Comparison of ENCODE assay signal across 9 mouse cellular contexts in the genomic region with DNA sequence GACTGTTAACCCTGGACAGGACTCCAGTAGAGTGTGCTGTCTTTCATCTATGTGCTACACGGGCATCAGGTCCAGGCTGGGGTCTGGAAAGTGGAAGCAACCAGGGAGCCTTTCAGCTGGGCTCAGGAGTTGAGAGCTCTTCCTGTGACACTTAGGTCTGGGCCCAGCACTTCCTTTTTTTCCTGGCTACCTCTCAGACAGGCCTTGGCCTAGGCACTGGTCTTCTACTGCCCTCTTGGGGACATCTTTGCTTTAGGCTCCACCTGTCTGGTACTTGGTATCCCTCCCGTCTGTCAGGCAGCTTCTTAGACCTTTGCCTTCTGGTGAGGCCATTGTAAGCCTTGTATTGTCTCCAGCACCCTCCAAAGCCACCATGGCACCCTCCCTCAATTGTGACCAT. TPM values are rescaled to one million over a fixed set of nuclear protein-coding genes. Genes with fewer than 3 reads are reported as not detected.
DNase-seq lines count a peak whose midpoint lies in the region; ATAC-seq and TF ChIP-seq lines count a peak whose summit lies in the region.
"Had no signal": no experiment of that assay in that cellular context is flagged by ENCODE, and none has a peak within 500 bp of the region (broad histone marks: within the 10 kb centered on the region; RNA-seq: fewer than 3 reads in every experiment).

No protein-coding gene starts in this region.

- H3K36me3 ChIP-seq in hindbrain, postnatal 0 days (ENCODE audit: insufficient read depth, low read length) = no peaks in the 10 kb centered on the region
- no peaks in the 10 kb centered on the region for H3K36me3 ChIP-seq in hindbrain, embryonic 10.5 days
- H3K36me3 ChIP-seq in MEL (ENCODE audit: control insufficient read depth in 1 of 2, insufficient read depth in 2 of 2, low read length in 2 of 2) = peaks cover 0 to 13% of the 10 kb centered on the region in 2 experiments; a peak in 2 of 4 replicates
- no peaks in the 10 kb centered on the region for H3K36me3 ChIP-seq in heart, postnatal 0 days (replicated peaks; ENCODE audit: control insufficient read depth, insufficient read depth, low read length)
- H3K36me3 ChIP-seq: limb, embryonic 15.5 days had no signal

- peak; percentile 31; the same call in 1 of the 2 replicates for ATAC-seq in hindbrain, postnatal 0 days
- peak; percentile 54 for ATAC-seq in heart, postnatal 0 days (ENCODE audit: insufficient read depth, low read depth)

- TF ChIP-seq EP300 in MEL (IDR thresholded peaks at IDR 0.05; ENCODE audit: low read depth in 1 of 2, low read length in 2 of 2) = no peak
- no peak for TF ChIP-seq EP300 in heart, postnatal 0 days (IDR thresholded peaks at IDR 0.05; ENCODE audit: low read depth)

- no peak overlapping the region for H3K9ac ChIP-seq in hindbrain, postnatal 0 days (replicated peaks; ENCODE audit: low read length)
- H3K9ac ChIP-seq in MEL (ENCODE audit: control insufficient read depth, low read depth, low read length, poor library complexity, severe bottlenecking) = peak overlapping the region; percentile 50
- no peak overlapping the region for H3K9ac ChIP-seq in heart, postnatal 0 days (replicated peaks; ENCODE audit: low read depth, low read length)
- H3K9ac ChIP-seq: limb, embryonic 15.5 days had no signal

- no peak overlapping the region; the same call in 1 of the 2 replicates for H3K27ac ChIP-seq in hindbrain, postnatal 0 days
- H3K27ac ChIP-seq in hindbrain, embryonic 10.5 days = no peak overlapping the region
- H3K27ac ChIP-seq in MEL (ENCODE audit: control insufficient read depth, low read depth, low read length) = peak overlapping the region; percentile 85
- H3K27ac ChIP-seq in heart, postnatal 0 days (ENCODE audit: low read depth) = peak overlapping the region; percentile 93
- H3K27ac ChIP-seq: limb, embryonic 15.5 days had no signal

- H3K4me1 ChIP-seq in hindbrain, postnatal 0 days (ENCODE audit: insufficient read depth, low read length) = no peaks in the 10 kb centered on the region
- peaks cover 34% of the 10 kb centered on the region for H3K4me1 ChIP-seq in hindbrain, embryonic 10.5 days (replicated peaks)
- H3K4me1 ChIP-seq in MEL (ENCODE audit: control insufficient read depth in 1 of 2, insufficient read depth in 2 of 2, low read length in 2 of 2) = peaks cover 10 to 22% of the 10 kb centered on the region in 2 experiments
- peaks cover 14% of the 10 kb centered on the region for H3K4me1 ChIP-seq in heart, postnatal 0 days (ENCODE audit: control insufficient read depth, insufficient read depth)

- intact Hi-C loops in left cerebral cortex, postnatal 25 days (cut with DNase I) = loop anchor here (1.0 kb wide), 1 partner anchor 68 kb away; no protein-coding TSS in a partner anchor

- no peak overlapping the region for H3K4me2 ChIP-seq in hindbrain, postnatal 0 days (ENCODE audit: low read depth, low read length)
- H3K4me2 ChIP-seq in heart, postnatal 0 days (ENCODE audit: low read depth, low read length) = no peak overlapping the region
- H3K4me2 ChIP-seq: limb, embryonic 15.5 days had no signal

- H3K9me3 ChIP-seq in hindbrain, postnatal 0 days (ENCODE audit: low read length) = no peaks in the 10 kb centered on the region
- H3K9me3 ChIP-seq in hindbrain, embryonic 10.5 days = no peaks in the 10 kb centered on the region
- H3K9me3 ChIP-seq in MEL (replicated peaks; ENCODE audit: insufficient read depth, low read length) = no peaks in the 10 kb centered on the region
- H3K9me3 ChIP-seq in heart, postnatal 0 days (replicated peaks; ENCODE audit: control insufficient read depth, low read length) = no peaks in the 10 kb centered on the region
- H3K9me3 ChIP-seq: limb, embryonic 15.5 days had no signal

- H3K27me3 ChIP-seq in hindbrain, postnatal 0 days (ENCODE audit: insufficient read depth, low read length) = no peaks in the 10 kb centered on the region
- H3K27me3 ChIP-seq in hindbrain, embryonic 10.5 days (ENCODE audit: insufficient read depth, poor library complexity, severe bottlenecking) = no peaks in the 10 kb centered on the region
- no peaks in the 10 kb centered on the region for H3K27me3 ChIP-seq in MEL (ENCODE audit: control insufficient read depth in 1 of 2, insufficient read depth in 2 of 2, low read length in 2 of 2)
- no peaks in the 10 kb centered on the region for H3K27me3 ChIP-seq in heart, postnatal 0 days (ENCODE audit: control insufficient read depth, insufficient read depth, low read length)
- H3K27me3 ChIP-seq: limb, embryonic 15.5 days had no signal

- TF ChIP-seq POLR2A in MEL (IDR thresholded peaks at IDR 0.05; ENCODE audit: control insufficient read depth in 1 of 2, insufficient read depth in 1 of 2, low read depth in 1 of 2, low read length in 2 of 2, poor library complexity in 1 of 2) = no peak; a peak in 1 of 4 replicates

- peak; percentile 69 for DNase-seq in hindbrain, postnatal 0 days (ENCODE audit: low spot score)
- DNase-seq in hindbrain, embryonic 10.5 days (ENCODE audit: low spot score) = no peak
- DNase-seq in MEL (ENCODE audit: low read depth, low spot score) = peak; percentile 88
- DNase-seq in cerebellum, postnatal 25 days = peak; percentile 55 to 72
- DNase-seq in heart, postnatal 0 days (ENCODE audit: low spot score) = peak; percentile 87
- peak; percentile 31 to 55 for DNase-seq in left cerebral cortex, postnatal 25 days (ENCODE audit: low spot score in 2 of 2)
- DNase-seq in monocyte, adult 2 months (ENCODE audit: low read depth in 1 of 2, low spot score in 2 of 2) = peak; percentile 37 to 58
- DNase-seq in thymus, postnatal 36 days = peak; percentile 47 to 49

- WGBS in hindbrain, postnatal 0 days = 42% methylated on average over 2 of the region's 2 CpGs
- 51% methylated on average over 2 of the region's 2 CpGs for WGBS in hindbrain, embryonic 10.5 days
- 21% methylated on average over 2 of the region's 2 CpGs for WGBS in heart, postnatal 0 days

- TF ChIP-seq CTCF in hindbrain, postnatal 0 days (IDR thresholded peaks at IDR 0.05; ENCODE audit: low read depth) = peak; percentile 73
- peak; percentile 65 to 89 (median 82) for TF ChIP-seq CTCF in MEL (IDR thresholded peaks at IDR 0.05 in 2 of 3, conservative IDR thresholded peaks at IDR 0.05 in 1 of 3; ENCODE audit: control insufficient read depth in 1 of 3, insufficient read depth in 1 of 3, low read depth in 2 of 3, low read length in 3 of 3, poor library complexity in 1 of 3, severe bottlenecking in 1 of 3)
- peak; percentile 84 for TF ChIP-seq CTCF in heart, postnatal 0 days (IDR thresholded peaks at IDR 0.05; ENCODE audit: low read depth)

- TF ChIP-seq RAD21 in MEL (IDR thresholded peaks at IDR 0.05; ENCODE audit: low read depth, low read length) = peak; percentile 93

- no peak overlapping the region for H3K4me3 ChIP-seq in hindbrain, postnatal 0 days (ENCODE audit: low read length)
- no peak overlapping the region for H3K4me3 ChIP-seq in hindbrain, embryonic 10.5 days
- peak overlapping the region in 1 of 2 experiments; percentile 13; a peak in 1 of 4 replicates for H3K4me3 ChIP-seq in MEL (ENCODE audit: control insufficient read depth in 1 of 2, insufficient read depth in 1 of 2, low read depth in 2 of 2, low read length in 2 of 2)
- no peak overlapping the region for H3K4me3 ChIP-seq in heart, postnatal 0 days (ENCODE audit: low read depth, low read length)
- H3K4me3 ChIP-seq: limb, embryonic 15.5 days had no signal

- H3K79me2 ChIP-seq in MEL (ENCODE audit: control insufficient read depth, insufficient read depth, low read length, poor library complexity) = no peaks in the 10 kb centered on the region

RNA-seq across cellular contexts. Expression of gene Atp5mpl, which starts 20.1 kb away (rescaled TPM):
- 225 and 251 TPM in 2 replicates for total RNA-seq in hindbrain, postnatal 0 days (2014; rRNA removed)
- polyA plus RNA-seq in hindbrain, postnatal 0 days (2015; fragmentation: Nextera tagmentation; extraction: Ambion mirVana) = 1,023 and 1,032 TPM in 2 replicates
- polyA plus RNA-seq in hindbrain, embryonic 10.5 days (2016; fragmentation: Nextera tagmentation; extraction: Ambion mirVana) = 593 and 677 TPM in 2 replicates
- total RNA-seq in MEL (2012; rRNA removed) = 461 and 487 TPM in 2 replicates
- 1,000 to 10,000 TPM in 1 of 2 experiments, 100 to 1,000 TPM in 1; 224 to 1,158 TPM for polyA plus RNA-seq in MEL (2012; ENCODE audit: insufficient read depth in 1 of 2, insufficient read length in 2 of 2, low read depth in 1 of 2, low replicate concordance in 2 of 2, missing spikeins in 1 of 2)
- total RNA-seq in heart, postnatal 0 days (2014; rRNA removed; ENCODE audit: low replicate concordance) = 727 and 889 TPM in 2 replicates
- 3,038 and 3,095 TPM in 2 replicates for polyA plus RNA-seq in heart, postnatal 0 days (2015; fragmentation: Nextera tagmentation; extraction: Ambion mirVana)
- total RNA-seq in left cerebral cortex, postnatal 25 days (2021) = 100 to 1,000 TPM; 375 to 382 TPM

RNA-seq across cellular contexts. Expression of gene Tdrd9, which starts 24.6 kb away (rescaled TPM):
- 0.07 and 0.68 TPM in 2 replicates for total RNA-seq in hindbrain, postnatal 0 days (2014; rRNA removed)
- polyA plus RNA-seq in hindbrain, postnatal 0 days (2015; fragmentation: Nextera tagmentation; extraction: Ambion mirVana) = 0.20 and 0.46 TPM in 2 replicates
- polyA plus RNA-seq in hindbrain, embryonic 10.5 days (2016; fragmentation: Nextera tagmentation; extraction: Ambion mirVana) = 1.0 and 1.2 TPM in 2 replicates
- 24.5 and 46.5 TPM in 2 replicates for total RNA-seq in MEL (2012; rRNA removed)
- polyA plus RNA-seq in MEL (2012; ENCODE audit: insufficient read depth in 1 of 2, insufficient read length in 2 of 2, low read depth in 1 of 2, low replicate concordance in 2 of 2, missing spikeins in 1 of 2) = 10 to 100 TPM in 1 of 2 experiments, not detected in 1; 28.9 TPM
- total RNA-seq in heart, postnatal 0 days (2014; rRNA removed; ENCODE audit: low replicate concordance) = 0.04 TPM in 1 of 2 replicates, not detected in the other
- 0.11 and 0.27 TPM in 2 replicates for polyA plus RNA-seq in heart, postnatal 0 days (2015; fragmentation: Nextera tagmentation; extraction: Ambion mirVana)
- under 1 TPM; 0.28 to 0.85 TPM for total RNA-seq in left cerebral cortex, postnatal 25 days (2021)

RNA-seq across cellular contexts. Expression of gene Rd3l, which starts 34.4 kb away (rescaled TPM):
- 0.73 TPM in 1 of 2 replicates, not detected in the other for total RNA-seq in hindbrain, postnatal 0 days (2014; rRNA removed)
- polyA plus RNA-seq in hindbrain, postnatal 0 days (2015; fragmentation: Nextera tagmentation; extraction: Ambion mirVana) = 0.61 TPM in 1 of 2 replicates, not detected in the other
- polyA plus RNA-seq in hindbrain, embryonic 10.5 days (2016; fragmentation: Nextera tagmentation; extraction: Ambion mirVana) = not detected in 2 replicates
- total RNA-seq in MEL (2012; rRNA removed) = 0.08 TPM in 1 of 2 replicates, not detected in the other
- polyA plus RNA-seq in MEL (2012; ENCODE audit: insufficient read depth in 1 of 2, insufficient read length in 2 of 2, low read depth in 1 of 2, low replicate concordance in 2 of 2, missing spikeins in 1 of 2) = not detected
- not detected in 2 replicates for total RNA-seq in heart, postnatal 0 days (2014; rRNA removed; ENCODE audit: low replicate concordance)
- 0.55 and 0.77 TPM in 2 replicates for polyA plus RNA-seq in heart, postnatal 0 days (2015; fragmentation: Nextera tagmentation; extraction: Ambion mirVana)
- under 1 TPM; 0.34 to 0.50 TPM for total RNA-seq in left cerebral cortex, postnatal 25 days (2021)
- polyA plus RNA-seq: limb, embryonic 15.5 days had no signal

RNA-seq across cellular contexts. Expression of gene Ppp1r13b, which starts 38.8 kb away (rescaled TPM):
- 54.5 and 57.4 TPM in 2 replicates for total RNA-seq in hindbrain, postnatal 0 days (2014; rRNA removed)
- polyA plus RNA-seq in hindbrain, postnatal 0 days (2015; fragmentation: Nextera tagmentation; extraction: Ambion mirVana) = 31.6 and 36.5 TPM in 2 replicates
- polyA plus RNA-seq in hindbrain, embryonic 10.5 days (2016; fragmentation: Nextera tagmentation; extraction: Ambion mirVana) = 4.5 and 6.2 TPM in 2 replicates
- total RNA-seq in MEL (2012; rRNA removed) = 1.5 and 2.0 TPM in 2 replicates
- polyA plus RNA-seq in MEL (2012; ENCODE audit: insufficient read depth in 1 of 2, insufficient read length in 2 of 2, low read depth in 1 of 2, low replicate concordance in 2 of 2, missing spikeins in 1 of 2) = 1 to 10 TPM in 1 of 2 experiments, not detected in 1; 8.7 TPM
- total RNA-seq in heart, postnatal 0 days (2014; rRNA removed; ENCODE audit: low replicate concordance) = 18.2 TPM in 2 replicates
- polyA plus RNA-seq in heart, postnatal 0 days (2015; fragmentation: Nextera tagmentation; extraction: Ambion mirVana) = 9.9 and 11.2 TPM in 2 replicates
- total RNA-seq in left cerebral cortex, postnatal 25 days (2021) = 10 to 100 TPM; 58.4 to 63.9 TPM

Comparison
In these comparisons a context has a peak if more than half of its experiments do, and no peak if none do; other contexts are left out.
1. H3K27ac ChIP-seq: peak in MEL (single experiment) and heart, postnatal 0 days (single experiment); none in hindbrain, postnatal 0 days (single experiment) and hindbrain, embryonic 10.5 days (single experiment).
2. RNA of gene Tdrd9, which starts 24.6 kb away (total RNA-seq): 24.5 to 46.5 TPM in MEL; 0.28 to 0.85 TPM in left cerebral cortex, postnatal 25 days, 0.07 to 0.68 TPM in hindbrain, postnatal 0 days and 0.04 TPM in heart, postnatal 0 days; every median in the first group is over 10 times any median in the second.
3. Peak in every context shown above with its lines, with median percentiles within 50 percentile points of each other: CTCF ChIP-seq.